Mouse (Mus musculus) liver (tissue): ENCODE results near the gene Galntl6.

ENCODE experiments used
- DNase-seq: peaks from one replicate; pipeline ENCODE4 v3.0.0-alpha.2; 2020; ENCODE audit warnings: mixed read lengths

Gene Galntl6

GRCm38 (mm10) chr8:57958121-57958901 lies 954.1 kb downstream of the Galntl6 start:
- DNase-seq: no peak

- no peak for DNase-seq
Measured at GRCm38 (mm10) chr8:57955501-57955900, 956.9 kb downstream of the Galntl6 start.

GRCm38 (mm10) chr8:57941113-57941512 lies 971.3 kb downstream of the Galntl6 start:
- no peak for DNase-seq

GRCm38 (mm10) chr8:57939856-57940420 lies 972.5 kb downstream of the Galntl6 start:
- DNase-seq: no peak

- DNase-seq: peak; percentile 37
Measured at GRCm38 (mm10) chr8:57939177-57939855, 973.1 kb downstream of the Galntl6 start.

- no peak for DNase-seq
Measured at GRCm38 (mm10) chr8:57927074-57927473, 985.4 kb downstream of the Galntl6 start.

GRCm38 (mm10) chr8:57923556-57923955 lies 988.9 kb downstream of the Galntl6 start:
- DNase-seq: no peak

GRCm38 (mm10) chr8:57923130-57923529 lies 989.3 kb downstream of the Galntl6 start:
- DNase-seq: no peak

- DNase-seq: no peak
Measured at GRCm38 (mm10) chr8:57922214-57923070, 990.0 kb downstream of the Galntl6 start.

- no peak for DNase-seq
Measured at GRCm38 (mm10) chr8:57920326-57920903, 992.0 kb downstream of the Galntl6 start.

GRCm38 (mm10) chr8:57918720-57919640 lies 993.5 kb downstream of the Galntl6 start:
- no peak for DNase-seq

- DNase-seq: no peak
Measured at GRCm38 (mm10) chr8:57893360-57893759, 1019.1 kb downstream of the Galntl6 start.

- DNase-seq: no peak
Measured at GRCm38 (mm10) chr8:57892115-57892514, 1020.3 kb downstream of the Galntl6 start.

GRCm38 (mm10) chr8:57890159-57890558 lies 1022.3 kb downstream of the Galntl6 start:
- no peak for DNase-seq

GRCm38 (mm10) chr8:57888831-57889230 lies 1023.6 kb downstream of the Galntl6 start:
- no peak for DNase-seq

GRCm38 (mm10) chr8:57879452-57879851 lies 1033.0 kb downstream of the Galntl6 start:
- DNase-seq: no peak

- DNase-seq: no peak
Measured at GRCm38 (mm10) chr8:57849074-57849473, 1063.4 kb downstream of the Galntl6 start.

- no peak for DNase-seq
Measured at GRCm38 (mm10) chr8:57843461-57843860, 1069.0 kb downstream of the Galntl6 start.

GRCm38 (mm10) chr8:57842462-57843391 lies 1069.7 kb downstream of the Galntl6 start:
- no peak for DNase-seq

- no peak for DNase-seq
Measured at GRCm38 (mm10) chr8:57841446-57841845, 1071.0 kb downstream of the Galntl6 start.
